Mouse (Mus musculus) inflammation-experienced regulatory T-cells, adult 6 months (primary cell): Measurements from ENCODE around the gene Brap. TPM values are rescaled to one million over a fixed set of nuclear protein-coding genes. Genes with fewer than 3 reads are reported as not detected.
"Not testable (repeated sequence)": the region's sequence is repeated elsewhere in the genome, so short reads cannot be mapped to it uniquely, and the experiment has no call there.

Source experiments
- ATAC-seq: one replicate; pipeline ENCODE4 v1.8.0; 2017
- polyA plus RNA-seq, 3 experiments: library from polyadenylated mRNA; unstranded; fragments of 100-300 nt; shearing (Covaris generic); gene quantifications; one replicate each; pipeline ENCODE4 v1.2.1; 2017

Brap gene
- 10 to 100 TPM in 2 of 3 experiments, 1 to 10 TPM in 1; 9.6 to 14.4 (median 13.5) TPM for polyA plus RNA-seq

GRCm38 (mm10) chr5:121660059-121660896, at the start of gene Brap, which contains the start of gene Acad10:
Gene Brap, plus strand, starts transcription at chr5:121660563.
Gene Acad10, minus strand, starts transcription at chr5:121660514.
- ATAC-seq: peak; percentile 83

GRCm38 (mm10) chr5:121612036-121612435, 48.3 kb upstream of the Brap start:
- no peak for ATAC-seq

- ATAC-seq: not testable (repeated sequence)
Measured at GRCm38 (mm10) chr5:121614921-121615320, 45.4 kb upstream of the Brap start.

GRCm38 (mm10) chr5:121618592-121619513, 41.5 kb upstream of the Brap start, which contains the start of gene Acad12:
Gene Acad12, minus strand, starts transcription at chr5:121618938.
- peak; percentile 68 for ATAC-seq

GRCm38 (mm10) chr5:121621102-121621501, 39.3 kb upstream of the Brap start:
- ATAC-seq: no peak

GRCm38 (mm10) chr5:121623241-121623640, 37.1 kb upstream of the Brap start:
- ATAC-seq: no peak

- no peak for ATAC-seq
Measured at GRCm38 (mm10) chr5:121627871-121628270, 32.5 kb upstream of the Brap start.

GRCm38 (mm10) chr5:121631106-121631647, 29.2 kb upstream of the Brap start:
- ATAC-seq: not testable (repeated sequence)

- no peak for ATAC-seq
Measured at GRCm38 (mm10) chr5:121632804-121633203, 27.6 kb upstream of the Brap start.

- no peak for ATAC-seq
Measured at GRCm38 (mm10) chr5:121634668-121635067, 25.7 kb upstream of the Brap start.

- no peak for ATAC-seq
Measured at GRCm38 (mm10) chr5:121637296-121637695, 23.1 kb upstream of the Brap start.

- ATAC-seq: no peak
Measured at GRCm38 (mm10) chr5:121639601-121640000, 20.8 kb upstream of the Brap start.

GRCm38 (mm10) chr5:121649134-121649533, 11.2 kb upstream of the Brap start:
- ATAC-seq: peak; percentile 76

GRCm38 (mm10) chr5:121654526-121654925, 5.8 kb upstream of the Brap start:
- ATAC-seq: no peak

GRCm38 (mm10) chr5:121656866-121657265, 3.5 kb upstream of the Brap start:
- not testable (repeated sequence) for ATAC-seq

GRCm38 (mm10) chr5:121657656-121658055, 2.7 kb upstream of the Brap start:
- not testable (repeated sequence) for ATAC-seq

GRCm38 (mm10) chr5:121660897-121661254, 513 bp downstream of the Brap start:
- ATAC-seq: peak; percentile 55

- no peak for ATAC-seq
Measured at GRCm38 (mm10) chr5:121661494-121661893, 1.1 kb downstream of the Brap start.

- no peak for ATAC-seq
Measured at GRCm38 (mm10) chr5:121663456-121663855, 3.1 kb downstream of the Brap start.

GRCm38 (mm10) chr5:121664078-121664477, 3.7 kb downstream of the Brap start:
- no peak for ATAC-seq

GRCm38 (mm10) chr5:121664971-121665370, 4.6 kb downstream of the Brap start:
- ATAC-seq: no peak

GRCm38 (mm10) chr5:121667067-121667466, 6.7 kb downstream of the Brap start:
- ATAC-seq: no peak

GRCm38 (mm10) chr5:121668411-121668810, 8.0 kb downstream of the Brap start:
- no peak for ATAC-seq
